Comparison of ENCODE assay signal across 17 mouse cellular contexts in the genomic region with DNA sequence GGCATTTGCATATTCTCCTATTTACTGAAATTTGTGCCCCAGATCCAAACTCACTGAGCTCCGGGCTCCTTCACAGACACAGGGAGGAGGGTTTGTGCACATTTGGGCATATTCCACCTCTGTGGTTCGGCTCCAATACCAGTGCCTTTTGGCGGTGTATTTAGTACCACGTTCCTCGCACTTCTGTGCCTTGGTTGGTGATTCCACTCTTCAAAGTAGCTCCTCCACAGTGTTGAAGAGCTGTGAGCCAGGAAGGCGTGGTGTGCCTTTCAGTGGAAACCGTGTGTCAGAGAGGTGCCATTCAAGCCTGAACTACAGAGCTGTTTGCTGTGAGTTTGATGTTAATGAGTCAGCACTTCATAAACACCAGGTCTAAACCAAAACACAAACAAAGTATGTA. TPM values are rescaled to one million over a fixed set of nuclear protein-coding genes. Genes with fewer than 3 reads are reported as not detected.
"Had no signal": no experiment of that assay in that cellular context is flagged by ENCODE, and none has a peak within 500 bp of the region (broad histone marks: within the 10 kb centered on the region; RNA-seq: fewer than 3 reads in every experiment).

No protein-coding gene starts in this region.

- H3K4me3 ChIP-seq: neural tube, embryonic 13.5 days; neural tube, embryonic 15.5 days; stomach, embryonic 15.5 days had no signal

- H3K9me3 ChIP-seq: neural tube, embryonic 13.5 days; neural tube, embryonic 15.5 days; stomach, embryonic 15.5 days had no signal

- H3K9ac ChIP-seq: neural tube, embryonic 13.5 days; neural tube, embryonic 15.5 days; stomach, embryonic 15.5 days had no signal

- H3K27me3 ChIP-seq: neural tube, embryonic 13.5 days; neural tube, embryonic 15.5 days; stomach, embryonic 15.5 days had no signal

- DNase-seq: retina, postnatal 1 day; right cerebral cortex, adult 18-20 months; right cerebral cortex, postnatal 14 days; right cerebral cortex, postnatal 25 days; right cerebral cortex, postnatal 4 days; spleen, adult 18-20 months; thymus, adult 18-20 months; thymus, adult 2 months; thymus, postnatal 14 days; thymus, postnatal 25 days; thymus, postnatal 36 days; thymus, postnatal 4 days had no signal

- H3K4me1 ChIP-seq: neural tube, embryonic 13.5 days; neural tube, embryonic 15.5 days; stomach, embryonic 15.5 days had no signal

- H3K4me2 ChIP-seq: neural tube, embryonic 13.5 days; neural tube, embryonic 15.5 days; stomach, embryonic 15.5 days had no signal

- H3K27ac ChIP-seq: neural tube, embryonic 13.5 days; neural tube, embryonic 15.5 days; stomach, embryonic 15.5 days; stomach, postnatal 0 days had no signal

- H3K36me3 ChIP-seq: neural tube, embryonic 13.5 days; neural tube, embryonic 15.5 days; stomach, embryonic 15.5 days had no signal

RNA-seq across cellular contexts. Expression of a gene that starts 35.0 kb away (rescaled TPM):
- polyA plus RNA-seq: spleen, adult 2 months had no signal
